Mouse (Mus musculus) neutrophil, adult 5-6 weeks (primary cell): ENCODE measurements around the gene Fam222a. TPM values are rescaled to one million over a fixed set of nuclear protein-coding genes. Genes with fewer than 3 reads are reported as not detected.
A peak's percentile ranks its signal among the peaks of the same experiment; 100 is the strongest.

ENCODE experiments used
- ATAC-seq: fragments of 151-379, 151-347 bp; 2 replicates; pipeline ENCODE4 v1.8.0; 2017; ENCODE audit warnings: mild to moderate bottlenecking, moderate TSS enrichment; ENCODE audit not compliant: insufficient number of reproducible peaks, poor library complexity, low FRiP score, severe bottlenecking; ENCODE audit errors: extremely low read depth
- total RNA-seq: library from RNA; stranded (forward); fragments of 200-1000 nt; gene quantifications from 2 replicates; pipeline ENCODE4 v1.2.3, GENCODE M21; 2017

Fam222a gene
- total RNA-seq, 1 experiment from 2014 or later, result 1.5 TPM

DNA sequence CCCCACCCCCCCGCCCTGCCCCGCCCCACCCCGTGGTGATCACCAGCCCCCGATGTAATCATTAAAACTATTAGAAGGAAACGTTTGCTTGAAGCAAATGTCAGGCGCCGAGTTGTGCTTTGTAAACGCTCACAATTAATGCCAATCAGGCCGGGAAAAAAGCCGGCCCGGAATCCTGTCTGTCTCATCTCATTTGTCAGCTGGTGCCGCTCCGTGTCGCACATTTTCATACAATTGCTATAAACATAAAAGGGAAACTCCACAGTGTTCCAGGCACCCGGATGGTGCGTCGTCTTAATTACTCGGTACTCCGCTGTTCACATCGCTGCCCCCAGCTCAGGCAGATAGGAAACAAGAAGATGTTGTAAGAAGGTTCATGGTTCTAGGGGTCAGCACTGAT, 10.5 kb downstream of the Fam222a start:
- ATAC-seq, result no peak

DNA sequence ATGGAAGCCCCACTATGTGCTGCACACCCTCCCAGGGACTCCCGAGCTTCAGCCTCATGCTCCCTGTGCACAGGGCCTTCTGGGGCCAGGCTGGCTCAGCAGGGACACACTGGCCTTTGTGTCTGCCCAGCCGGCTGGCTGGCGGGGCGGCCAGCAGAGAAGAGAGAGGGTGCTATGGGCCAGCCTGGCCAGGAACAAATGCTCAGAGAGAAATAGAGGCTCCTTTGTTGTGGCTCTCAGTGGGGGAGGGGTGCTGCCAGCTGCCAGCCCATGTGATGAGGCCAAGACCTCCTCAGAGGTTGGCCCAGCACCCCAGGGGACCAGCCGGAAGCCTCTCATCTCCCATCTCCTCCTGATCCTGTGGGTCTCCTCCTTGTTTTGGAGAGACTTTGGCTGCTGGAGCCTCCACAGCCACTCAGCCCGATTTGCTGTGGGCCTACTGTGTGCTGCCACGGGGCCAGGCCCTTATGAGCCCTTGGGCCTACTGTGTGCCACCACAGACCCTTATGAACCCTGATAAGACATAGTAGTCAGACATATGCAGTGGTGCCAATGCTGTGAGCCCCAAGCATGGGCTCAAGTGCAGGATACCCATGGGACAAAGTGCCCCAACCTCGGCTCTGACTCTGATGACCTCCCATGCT, 12.0 kb downstream of the Fam222a start:
- ATAC-seq, result no peak

DNA sequence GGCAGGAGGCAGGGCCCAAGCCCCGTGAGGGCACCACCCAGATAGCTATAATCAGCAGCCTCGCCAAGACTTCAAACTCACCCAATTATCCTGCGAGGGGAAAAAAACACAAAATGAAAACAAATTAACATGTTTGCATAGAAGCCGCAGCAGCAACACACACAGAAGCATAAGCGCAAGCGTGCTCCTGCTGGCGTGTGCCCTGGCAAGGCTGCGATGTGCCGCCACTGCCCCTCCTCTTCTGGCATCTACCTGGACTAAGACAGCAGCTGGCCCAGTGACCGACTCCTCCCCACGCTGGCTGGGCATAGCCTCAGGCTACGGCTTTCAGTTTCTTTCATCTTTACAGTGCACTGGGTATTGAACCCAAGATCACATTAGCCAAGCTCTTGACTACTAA, 13.7 kb downstream of the Fam222a start:
- no peak for ATAC-seq

DNA sequence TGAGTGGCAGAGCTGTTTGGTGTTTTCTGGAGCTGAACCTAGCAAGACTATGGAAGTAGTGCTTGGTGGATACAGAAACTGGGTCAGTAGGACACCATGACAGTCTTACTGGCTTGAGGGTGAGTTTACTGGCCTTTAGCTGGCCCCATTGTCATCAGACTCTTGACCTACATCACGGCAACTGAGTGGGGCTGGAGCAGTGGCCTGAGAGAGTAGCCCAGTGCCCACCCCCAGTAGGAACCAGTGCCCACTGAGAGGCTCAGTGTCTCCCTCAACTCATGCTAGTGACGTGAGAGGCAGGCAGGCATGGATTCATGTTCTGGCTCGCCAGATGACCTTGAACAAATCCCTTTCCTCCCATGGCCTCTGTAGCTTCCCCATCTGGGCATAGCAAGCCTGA, 15.2 kb downstream of the Fam222a start:
- ATAC-seq, result no peak

DNA sequence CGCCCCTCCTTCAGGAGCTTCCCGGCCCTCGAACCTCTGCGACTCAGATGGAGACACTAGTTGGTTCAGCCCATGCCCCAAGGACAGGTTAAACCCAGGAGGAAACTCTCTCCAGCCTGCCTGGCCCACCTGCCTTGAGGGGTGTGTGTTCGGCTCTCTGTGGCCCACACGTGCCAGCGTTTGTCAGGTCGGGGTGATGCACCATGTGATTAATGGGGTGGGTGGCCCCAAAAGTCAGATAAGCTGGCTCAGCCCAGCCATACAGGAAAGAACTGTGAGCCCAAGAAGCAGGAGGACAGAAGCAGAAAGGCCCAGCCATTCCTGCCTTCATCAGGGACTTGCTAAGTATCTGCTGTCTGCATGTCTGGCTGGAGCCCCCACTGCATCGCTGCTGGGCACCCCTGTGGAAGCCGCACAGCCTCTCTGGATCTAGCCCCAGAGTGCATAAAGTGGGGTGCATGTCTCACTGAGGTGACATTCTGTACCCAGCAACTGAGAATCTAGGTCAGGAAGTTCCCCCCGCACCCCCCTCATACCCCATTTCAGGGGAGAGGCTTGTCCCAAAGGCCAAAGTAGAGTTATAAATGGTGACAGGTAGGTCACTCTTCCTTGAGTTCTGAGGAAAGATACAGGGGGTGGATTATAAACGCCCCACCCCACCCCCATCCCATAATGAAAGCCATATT, 15.8 kb downstream of the Fam222a start:
- no peak for ATAC-seq

DNA sequence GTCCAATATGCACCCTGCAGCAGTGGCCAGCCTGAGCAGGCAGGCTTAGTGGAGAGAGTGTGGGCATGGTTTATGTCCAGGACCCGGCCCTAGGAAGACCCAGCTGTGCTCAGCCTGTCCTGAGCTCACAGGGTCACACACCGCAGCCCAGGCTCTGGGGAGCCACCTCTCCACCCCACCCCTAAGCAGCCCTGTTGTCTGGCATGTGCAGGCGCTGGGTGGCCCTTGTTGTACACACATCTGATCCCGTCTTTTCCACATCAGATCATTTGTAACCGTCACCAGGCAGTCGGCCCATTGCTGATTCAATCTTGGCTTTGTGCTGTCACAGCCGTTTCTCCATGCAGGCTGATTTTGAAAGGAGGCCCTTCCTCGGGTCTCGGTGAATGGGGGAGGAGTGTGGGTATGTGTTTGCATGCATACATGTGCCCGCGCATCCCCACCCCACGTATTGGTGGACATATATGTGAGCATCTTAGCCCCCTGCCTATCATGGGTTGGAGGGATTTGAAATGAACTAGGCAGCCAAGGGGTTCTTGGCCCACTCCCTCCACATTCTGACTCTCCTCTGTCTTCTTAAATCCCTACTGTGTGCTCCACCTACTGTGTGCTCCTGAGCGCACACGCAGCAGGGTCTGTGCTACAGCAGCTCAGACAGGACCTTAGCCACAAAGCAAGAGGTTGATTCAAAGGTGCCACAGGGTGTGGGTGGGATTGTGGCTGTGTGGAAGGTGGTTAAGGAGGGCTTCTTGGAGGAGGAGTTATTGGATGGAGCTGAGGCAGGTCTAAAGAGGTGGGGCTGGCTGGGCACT, 16.7 kb downstream of the Fam222a start:
- ATAC-seq, result no peak

DNA sequence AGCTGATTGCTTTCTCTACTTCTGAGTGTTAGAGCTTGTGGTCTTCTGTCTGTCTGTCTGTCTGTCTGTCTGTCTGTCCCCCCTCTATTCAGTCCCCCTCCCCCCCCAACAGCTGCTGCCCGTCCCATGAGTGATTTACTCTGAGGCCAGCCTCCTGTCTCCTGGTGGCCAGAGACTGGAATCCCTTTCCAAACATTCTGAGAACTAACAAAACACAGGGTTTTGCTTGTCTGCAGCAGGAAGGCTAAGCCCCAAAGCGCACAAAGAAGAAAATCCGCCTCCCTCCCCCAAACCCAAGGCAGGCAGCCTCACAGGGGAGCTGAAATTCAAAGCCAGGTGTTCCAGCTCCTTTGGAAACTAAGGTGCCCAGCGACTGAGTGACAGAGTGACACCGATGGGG, 17.9 kb downstream of the Fam222a start:
- ATAC-seq, result no peak

DNA sequence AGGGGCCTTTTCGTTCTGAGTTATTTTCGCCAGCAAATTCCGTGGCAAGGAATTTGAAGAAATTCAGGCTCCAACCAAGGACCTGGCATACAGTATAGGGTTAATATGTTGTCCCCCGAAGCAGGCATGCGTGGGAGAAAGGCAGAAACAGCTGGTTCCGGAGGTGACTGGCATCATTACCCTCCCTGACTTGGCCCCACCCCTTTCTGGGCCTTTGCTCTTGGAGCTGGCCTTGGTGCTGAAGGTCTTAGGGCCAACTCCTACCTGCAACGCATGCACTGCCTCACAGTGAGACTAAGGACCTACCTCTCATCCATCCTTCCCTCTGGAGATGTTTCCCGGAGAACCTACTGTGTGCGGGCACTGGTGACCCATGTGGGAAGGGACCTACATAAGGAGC, 20.1 kb downstream of the Fam222a start:
- ATAC-seq, result peak; percentile 67

DNA sequence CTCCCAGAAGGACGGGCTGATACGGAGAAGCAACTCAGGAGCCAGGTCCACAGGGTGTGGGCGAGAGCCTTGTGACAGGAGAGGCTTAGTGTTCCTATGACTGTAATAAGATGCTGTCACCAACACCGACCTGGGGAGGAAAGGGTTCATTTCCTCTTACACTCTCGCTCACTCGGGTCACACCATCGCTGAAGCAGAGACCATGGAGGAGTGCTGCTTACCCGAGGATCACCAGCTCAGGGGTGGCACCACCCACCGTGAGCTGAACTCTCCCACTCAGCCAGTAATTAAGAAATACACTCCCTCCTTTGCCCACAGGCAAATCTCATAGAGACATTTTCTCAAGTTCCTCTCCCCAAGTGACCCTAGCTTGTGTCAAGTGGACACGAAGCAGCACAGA, 20.6 kb downstream of the Fam222a start:
- no peak for ATAC-seq

DNA sequence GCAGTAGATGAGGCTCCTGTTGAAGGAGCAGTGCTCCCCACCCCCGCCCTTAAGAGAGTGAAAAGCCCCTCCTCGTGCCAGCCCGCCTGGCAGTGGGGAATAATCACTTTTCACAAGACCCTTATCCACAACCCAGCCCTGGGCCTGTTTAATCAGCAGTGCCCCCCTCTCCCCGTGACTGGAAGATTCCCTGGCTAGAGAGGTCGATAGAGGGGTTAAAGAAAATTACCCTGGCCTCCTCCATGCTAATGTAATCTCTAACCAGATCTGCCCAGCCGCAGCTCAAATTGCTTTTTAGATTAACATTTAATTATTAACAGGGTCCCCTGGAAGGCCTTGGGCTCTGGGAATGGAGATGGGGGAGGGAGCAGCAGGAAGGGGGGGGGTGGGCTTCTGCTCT, 21.2 kb downstream of the Fam222a start:
- no peak for ATAC-seq

DNA sequence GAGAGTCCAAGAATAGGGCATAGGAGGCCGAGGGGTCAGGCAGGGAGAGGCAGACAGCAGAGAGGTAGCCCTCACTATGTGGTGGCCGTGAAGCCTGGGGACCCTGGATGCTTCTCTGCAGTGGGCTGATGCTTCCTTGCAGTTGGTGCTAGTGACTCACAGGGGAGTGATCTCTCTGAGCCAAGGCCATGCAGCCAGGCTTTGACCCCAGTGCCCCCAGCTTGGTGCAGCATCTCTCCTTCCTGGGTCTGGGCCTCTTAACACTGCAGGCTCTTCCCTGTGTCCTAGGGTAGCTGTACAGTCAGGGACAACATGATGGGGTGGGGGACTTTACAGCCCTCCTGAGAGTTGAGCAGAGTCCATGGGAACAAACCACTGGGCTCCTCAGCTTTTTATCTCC, 21.6 kb downstream of the Fam222a start:
- no peak for ATAC-seq

DNA sequence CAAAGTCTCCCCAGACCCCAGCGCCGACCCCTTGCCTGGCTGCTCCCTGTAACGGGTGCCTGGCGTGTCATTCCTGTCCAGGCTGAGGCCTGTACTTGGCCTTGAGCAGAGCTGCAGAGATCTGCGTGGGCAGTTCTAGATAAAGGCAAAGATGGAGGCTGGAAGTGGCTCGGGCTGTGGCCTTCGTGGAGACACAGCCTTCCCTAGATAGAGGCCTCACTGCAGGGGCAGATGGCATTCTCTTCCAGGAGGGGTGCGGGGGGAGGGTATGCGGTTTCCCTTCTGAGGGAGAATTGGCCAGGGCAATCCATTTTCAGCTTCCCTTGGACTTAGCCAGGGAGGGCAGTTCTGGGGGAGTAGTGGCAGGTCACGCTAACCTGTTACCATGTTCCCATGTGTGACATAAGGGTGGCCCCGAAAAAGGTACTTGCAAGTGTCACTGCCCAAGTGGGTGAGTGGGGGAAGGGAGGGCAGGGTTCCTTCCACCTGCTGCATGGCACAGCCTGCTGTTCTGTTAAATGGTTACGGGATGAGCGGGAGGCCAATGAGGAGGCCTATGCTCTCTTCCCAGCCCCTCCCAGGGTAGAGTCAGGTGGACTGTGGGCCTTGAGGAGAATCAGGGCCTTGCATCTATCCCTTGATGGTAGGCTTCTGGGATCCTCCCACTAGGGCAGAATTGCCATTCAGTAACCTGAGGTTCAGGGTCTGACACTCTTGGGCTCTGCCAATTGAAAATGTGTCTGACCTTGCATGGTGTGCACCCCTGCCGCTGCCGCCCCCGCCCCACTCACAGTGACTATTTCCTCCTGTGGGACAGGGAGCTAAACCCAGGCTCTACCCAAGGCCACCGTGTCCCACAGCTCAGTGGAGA, 22.5 kb downstream of the Fam222a start:
- ATAC-seq, result no peak

DNA sequence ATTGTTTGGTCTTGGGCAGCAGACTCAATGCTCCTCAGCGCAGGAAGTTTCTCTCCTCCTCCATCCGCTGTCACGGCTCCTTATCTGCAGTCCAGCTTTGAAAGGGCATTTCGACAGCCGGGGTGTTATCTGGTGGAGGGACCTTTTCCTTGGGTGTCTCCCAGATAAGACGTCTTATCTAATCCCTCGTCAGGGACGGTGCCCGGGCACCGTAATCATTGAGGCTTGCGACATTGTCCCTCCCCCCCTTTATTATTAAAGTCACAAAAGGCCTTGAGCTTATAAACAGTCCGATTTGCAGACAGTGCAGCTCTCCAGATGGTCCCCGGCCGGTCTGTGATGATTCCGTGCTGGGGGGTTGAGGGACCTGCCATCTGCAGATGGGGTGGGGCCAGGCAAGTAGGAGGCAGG, 23.3 kb downstream of the Fam222a start:
- ATAC-seq, result no peak

DNA sequence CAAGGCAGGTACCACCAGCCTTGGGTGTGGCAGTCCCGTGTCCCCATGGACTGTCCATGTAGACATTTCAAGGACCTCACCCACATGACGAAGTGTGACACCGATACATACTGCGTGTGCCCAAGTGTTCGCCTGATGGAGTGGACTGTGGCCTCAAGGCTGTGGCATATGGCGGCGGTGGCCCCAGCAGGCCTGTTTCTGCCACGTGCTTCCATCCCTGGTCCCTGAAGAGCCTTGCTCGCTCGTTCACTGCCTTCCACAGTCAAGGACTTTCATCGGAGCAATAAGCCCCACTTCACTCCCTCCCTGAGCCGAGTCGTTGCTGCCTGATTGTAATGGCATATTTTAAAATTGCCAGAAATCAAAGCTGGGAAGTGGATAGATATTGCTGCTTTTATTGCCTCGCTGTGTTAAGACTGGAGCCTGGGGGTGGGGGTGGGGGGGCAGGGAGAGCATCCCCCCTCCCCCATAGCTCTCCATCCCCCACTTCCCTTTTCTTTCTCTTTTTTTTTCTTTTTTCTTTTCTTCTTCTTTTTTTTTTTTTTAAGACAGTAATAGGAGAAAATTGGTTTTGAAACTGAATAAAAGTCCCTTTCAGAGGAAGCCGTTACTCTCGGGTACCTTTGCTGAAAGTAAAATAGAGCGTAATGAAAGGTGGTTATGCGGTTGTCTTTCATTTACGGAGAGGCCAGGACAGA, 24.8 kb downstream of the Fam222a start:
- no peak for ATAC-seq

DNA sequence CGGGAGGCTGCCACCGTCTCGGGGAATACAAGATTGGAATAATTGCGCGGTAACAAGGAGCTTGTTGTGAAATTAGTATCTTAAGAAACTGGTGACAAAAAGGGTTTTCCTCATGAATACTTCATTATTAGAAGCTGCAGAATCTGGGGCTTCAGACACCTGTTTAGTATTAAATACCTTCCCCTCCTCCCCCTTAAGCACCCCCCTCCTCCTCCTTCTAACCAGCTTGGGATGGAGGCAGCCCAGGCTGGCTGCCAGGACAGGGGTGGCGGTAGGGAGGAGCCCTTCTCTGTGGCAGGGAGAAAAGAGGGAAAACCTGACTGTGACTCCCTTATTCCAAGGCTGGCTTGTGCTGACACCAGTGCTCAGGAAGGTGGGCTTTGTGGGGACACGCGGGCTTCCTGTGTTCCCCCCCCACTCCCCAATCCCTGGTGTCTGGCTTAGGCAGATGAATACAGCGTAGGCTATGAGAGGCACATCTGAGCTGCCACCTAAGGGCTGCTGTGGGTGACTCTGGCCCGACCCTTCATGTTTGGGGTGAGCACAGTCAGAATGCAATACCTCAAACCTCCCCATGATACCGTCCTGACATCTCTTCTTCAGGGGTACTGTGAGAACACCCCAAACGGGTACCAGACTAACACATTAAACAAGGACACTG, 25.5 kb downstream of the Fam222a start:
- no peak for ATAC-seq

DNA sequence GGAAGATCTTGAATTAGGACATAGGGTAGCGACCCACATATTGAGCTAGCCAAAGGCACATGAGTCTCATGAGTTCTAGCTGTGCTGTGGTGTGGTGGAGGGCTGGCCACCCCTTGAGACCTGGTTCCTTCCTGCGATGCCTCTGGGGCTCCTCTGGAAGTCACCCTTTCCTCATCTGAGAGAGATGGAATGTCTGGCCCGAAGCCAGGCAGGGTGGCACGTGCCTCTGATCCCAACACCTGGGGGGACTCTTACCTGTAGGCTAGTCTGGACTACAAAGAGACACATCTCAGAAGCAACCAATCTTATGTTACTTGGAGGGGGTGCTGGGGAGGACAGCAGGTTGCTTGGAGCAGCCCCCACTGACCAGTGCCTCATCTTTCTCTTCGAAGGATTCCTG, 26.1 kb downstream of the Fam222a start:
- ATAC-seq, result no peak

DNA sequence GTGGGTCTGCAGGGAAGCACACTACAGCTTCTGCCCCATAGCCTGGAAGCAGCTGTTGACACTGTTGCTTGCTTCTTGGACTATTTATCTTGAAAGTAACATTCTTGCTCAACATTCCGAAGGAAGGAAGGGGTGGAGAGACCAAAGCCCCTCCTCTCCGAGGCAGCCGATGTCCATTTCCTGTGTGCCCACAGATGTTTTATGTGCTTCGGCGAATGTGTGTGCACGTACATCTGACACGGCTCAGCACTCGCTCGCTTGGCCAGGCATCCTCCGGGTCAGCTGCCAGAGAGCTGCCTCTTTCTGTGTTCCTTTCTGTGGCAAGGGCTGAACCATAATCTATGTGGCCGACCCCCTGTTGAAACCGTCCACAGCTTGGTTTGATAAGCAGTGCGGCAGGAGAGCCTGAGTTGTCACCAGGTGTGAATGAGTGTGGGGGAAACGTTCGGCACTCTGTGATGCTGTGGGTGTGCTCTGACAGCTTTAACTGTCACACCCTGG, 27.0 kb downstream of the Fam222a start:
- peak; percentile 13; the same call in 1 of the 2 replicates for ATAC-seq

DNA sequence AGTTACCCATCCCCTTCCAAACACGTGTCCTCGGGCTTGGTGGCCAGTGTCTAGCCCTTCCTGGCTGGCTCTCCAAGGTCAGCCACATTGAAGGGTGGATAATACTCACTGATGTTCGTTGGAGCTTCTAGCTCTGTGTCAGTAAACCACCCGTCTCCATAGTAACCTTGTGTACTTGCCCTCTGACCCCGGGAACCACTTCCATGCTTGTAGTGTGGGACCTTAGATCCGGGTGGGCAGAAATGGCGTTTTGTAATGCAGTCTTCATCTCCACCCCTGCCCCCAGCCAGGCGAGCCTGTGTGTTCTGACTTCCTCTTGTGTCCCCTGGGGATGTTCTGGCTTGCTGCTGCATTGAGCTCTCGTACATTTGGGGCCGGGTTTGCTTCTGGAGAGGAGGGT, 28.8 kb downstream of the Fam222a start:
- ATAC-seq, result peak; percentile 73
